Mouse (Mus musculus) MEL (cell line): ENCODE results near the gene Nrg4. TPM values are rescaled to one million over a fixed set of nuclear protein-coding genes. Genes with fewer than 3 reads are reported as not detected.

Source experiments
- DNase-seq: peaks from one replicate; pipeline ENCODE4 v3.0.0; 2011; ENCODE audit warnings: low read depth, low spot score
- H3K27ac ChIP-seq: 2 replicates; pipeline ENCODE4 v1.5.1; 2012; ENCODE audit warnings: low read depth, mild to moderate bottlenecking, control low read depth, low read length, moderate library complexity; ENCODE audit not compliant: control insufficient read depth
- H3K27me3 ChIP-seq, 2 experiments: fragments of 150-350 bp in 1 of 2; sonication (generic) in 1 of 2; 2 replicates each; pipeline ENCODE4 v1.6.1; 2012; ENCODE audit warnings: low read length in 2 of 2, mild to moderate bottlenecking in 2 of 2, improper control_type of control experiment in 1 of 2, moderate library complexity in 1 of 2; ENCODE audit not compliant: insufficient read depth in 2 of 2, control insufficient read depth in 1 of 2
- H3K36me3 ChIP-seq, 2 experiments: 2 replicates each; pipeline ENCODE4 v1.6.1; 2012 to 2014; ENCODE audit warnings: low read length in 2 of 2, improper control_type of control experiment in 1 of 2, inconsistent platforms in 1 of 2, mild to moderate bottlenecking in 1 of 2; ENCODE audit not compliant: insufficient read depth in 2 of 2, control insufficient read depth in 1 of 2
- H3K4me1 ChIP-seq, 2 experiments: fragments of 150-350 bp in 1 of 2; sonication (generic) in 1 of 2; 2 replicates each; pipeline ENCODE4 v1.6.1; 2012; ENCODE audit warnings: low read length in 2 of 2, improper control_type of control experiment in 1 of 2, mild to moderate bottlenecking in 1 of 2; ENCODE audit not compliant: insufficient read depth in 2 of 2, control insufficient read depth in 1 of 2
- H3K4me3 ChIP-seq, 2 experiments: fragments of 150-350 bp in 1 of 2; sonication (generic) in 1 of 2; 2 replicates each; pipeline ENCODE4 v1.5.1; 2012; ENCODE audit warnings: low read depth in 2 of 2, low read length in 2 of 2, mild to moderate bottlenecking in 2 of 2, moderate library complexity in 2 of 2, control low read depth in 1 of 2, improper control_type of control experiment in 1 of 2; ENCODE audit not compliant: control insufficient read depth in 1 of 2, insufficient read depth in 1 of 2
- H3K79me2 ChIP-seq: 2 replicates; pipeline ENCODE4 v1.6.1; 2012; ENCODE audit warnings: mild to moderate bottlenecking, low read length, moderate library complexity; ENCODE audit not compliant: control insufficient read depth, poor library complexity, insufficient read depth
- H3K9ac ChIP-seq: 2 replicates; pipeline ENCODE4 v1.6.1; 2012; ENCODE audit warnings: low read depth, mild to moderate bottlenecking, control low read depth, low read length, moderate library complexity; ENCODE audit not compliant: control insufficient read depth, poor library complexity, severe bottlenecking
- H3K9me3 ChIP-seq: fragments of 150-350 bp; sonication (generic); replicated peaks from 2 replicates; pipeline ENCODE4 v1.6.1; 2012; ENCODE audit warnings: mild to moderate bottlenecking, low read length, improper control_type of control experiment, moderate library complexity; ENCODE audit not compliant: insufficient read depth
- CTCF ChIP-seq, 3 experiments: IDR thresholded peaks in 2 of 3; conservative IDR thresholded peaks in 1 of 3; 2 replicates each; pipeline ENCODE4 v1.5.1; 2011 to 2012; ENCODE audit warnings: low read length in 3 of 3, low read depth in 2 of 3, mild to moderate bottlenecking in 2 of 3, improper control_type of control experiment in 1 of 3, inconsistent platforms in 1 of 3, mixed read lengths in 1 of 3, moderate library complexity in 1 of 3; ENCODE audit not compliant: control insufficient read depth in 1 of 3, insufficient read depth in 1 of 3, poor library complexity in 1 of 3, severe bottlenecking in 1 of 3
- ETS1 ChIP-seq: IDR thresholded peaks from 2 replicates; pipeline ENCODE4 v1.6.1; 2012; ENCODE audit warnings: low read depth, mild to moderate bottlenecking, inconsistent platforms, low read length, improper control_type of control experiment, moderate library complexity
- HCFC1 ChIP-seq: IDR thresholded peaks from 2 replicates; pipeline ENCODE4 v1.6.1; 2012; ENCODE audit warnings: low read depth, mild to moderate bottlenecking, inconsistent platforms, low read length, improper control_type of control experiment, moderate library complexity
- JUND ChIP-seq: IDR thresholded peaks from 2 replicates; pipeline ENCODE4 v1.6.1; 2011; ENCODE audit warnings: low read depth, mild to moderate bottlenecking, improper control_type of control experiment, low read length
- KAT2A ChIP-seq: conservative IDR thresholded peaks from 2 replicates; pipeline ENCODE4 v1.6.1; 2012; ENCODE audit warnings: low read depth, low read length, improper control_type of control experiment, inconsistent platforms
- MAZ ChIP-seq: IDR thresholded peaks from 2 replicates; pipeline ENCODE4 v1.6.1; 2012; ENCODE audit warnings: low read depth, mild to moderate bottlenecking, inconsistent platforms, low read length, improper control_type of control experiment
- MEF2A ChIP-seq: IDR thresholded peaks from 2 replicates; pipeline ENCODE4 v1.6.1; 2014; ENCODE audit warnings: low read depth, mild to moderate bottlenecking, inconsistent platforms, low read length, improper control_type of control experiment; ENCODE audit not compliant: poor library complexity, insufficient replicate concordance, severe bottlenecking; ENCODE audit errors: extremely low read depth
- MYB ChIP-seq: IDR thresholded peaks from 2 replicates; pipeline ENCODE4 v1.6.1; 2011; ENCODE audit warnings: mild to moderate bottlenecking, low read depth, low read length, improper control_type of control experiment
- NELFE ChIP-seq: IDR thresholded peaks from 2 replicates; pipeline ENCODE4 v1.6.1; 2011; ENCODE audit warnings: low read depth, low read length, improper control_type of control experiment
- NRF1 ChIP-seq: IDR thresholded peaks from 2 replicates; pipeline ENCODE4 v1.6.1; 2014; ENCODE audit warnings: low read depth, mild to moderate bottlenecking, inconsistent platforms, low read length, improper control_type of control experiment, moderate library complexity; ENCODE audit not compliant: poor library complexity, insufficient read depth, severe bottlenecking
- POLR2A ChIP-seq, 2 experiments: IDR thresholded peaks; 2 replicates each; pipeline ENCODE4 v1.6.1; 2011 to 2012; ENCODE audit warnings: low read length in 2 of 2, mild to moderate bottlenecking in 2 of 2, control low read depth in 1 of 2, improper control_type of control experiment in 1 of 2, low read depth in 1 of 2, moderate library complexity in 1 of 2; ENCODE audit not compliant: control insufficient read depth in 1 of 2, insufficient read depth in 1 of 2, poor library complexity in 1 of 2
- POLR2AphosphoS2 ChIP-seq: IDR thresholded peaks from 2 replicates; pipeline ENCODE4 v1.6.1; 2011; ENCODE audit warnings: low read length, improper control_type of control experiment
- RAD21 ChIP-seq: IDR thresholded peaks from 2 replicates; pipeline ENCODE4 v1.6.1; 2011; ENCODE audit warnings: mild to moderate bottlenecking, low read depth, low read length, improper control_type of control experiment
- SMC3 ChIP-seq: IDR thresholded peaks from 2 replicates; pipeline ENCODE4 v1.6.1; 2011; ENCODE audit warnings: low read depth, low read length, improper control_type of control experiment
- TAL1 ChIP-seq: IDR thresholded peaks from 2 replicates; pipeline ENCODE4 v1.6.1; 2012; ENCODE audit warnings: mild to moderate bottlenecking, inconsistent platforms, low read length, moderate library complexity, mixed read lengths
- TBP ChIP-seq: IDR thresholded peaks from 2 replicates; pipeline ENCODE4 v1.8.0; 2011; ENCODE audit warnings: low read depth, low read length, improper control_type of control experiment
- USF1 ChIP-seq: IDR thresholded peaks from 2 replicates; pipeline ENCODE4 v1.6.1; 2014; ENCODE audit warnings: low read depth, mild to moderate bottlenecking, inconsistent platforms, low read length, improper control_type of control experiment, moderate library complexity
- polyA plus RNA-seq, 2 experiments: library from polyadenylated mRNA; stranded (reverse) in 1 of 2; unstranded in 1 of 2; fragments of >175 nt in 1 of 2; fragments of >200 nt in 1 of 2; gene quantifications; 2 replicates each; pipeline versions ENCODE4 v1.2.1 to v1.2.4; 2012; ENCODE audit warnings: low replicate concordance in 2 of 2, low read depth in 1 of 2; ENCODE audit not compliant: insufficient read length in 2 of 2, insufficient read depth in 1 of 2, missing spikeins in 1 of 2
- total RNA-seq: library from RNA; depleted of rRNA; stranded (reverse); fragments of 300-350 nt; gene quantifications from 2 replicates; pipeline ENCODE4 v1.2.3, GENCODE M21; 2012

The Nrg4 gene
- total and polyA plus RNA-seq, 3 experiments, result 0.08 to 0.67 TPM; not detected in 1

- Histone ChIP-seq H3K79me2 (no peaks in the 10 kb centered on the region), H3K9ac (no peak overlapping the region), H3K9me3 (no peaks in the 10 kb centered on the region), H3K4me1 (peaks cover 0 to 7% of the 10 kb centered on the region in 2 experiments; a peak in 2 of 4 replicates), H3K27me3 (peaks cover 0 to 2% of the 10 kb centered on the region in 2 experiments; a peak in 1 of 4 replicates), H3K36me3 (no peaks in the 10 kb centered on the region), H3K27ac (no peak overlapping the region), H3K4me3 (no peak overlapping the region)
- DNase-seq, result no peak
- TF ChIP-seq MEF2A, result no peak
- TF ChIP-seq CTCF (IDR thresholded peaks at IDR 0.05 in 2 of 3, conservative IDR thresholded peaks at IDR 0.05 in 1 of 3; ENCODE audit: control insufficient read depth in 1 of 3, insufficient read depth in 1 of 3, low read depth in 2 of 3, low read length in 3 of 3, poor library complexity in 1 of 3, severe bottlenecking in 1 of 3), result peak in 1 of 3 experiments; percentile 9; a peak in 1 of 6 replicates
Observed at GRCm38 (mm10) chr9:55231544-55231943, 95.1 kb downstream of the Nrg4 start.

- DNase-seq, result no peak
- H3K9me3 ChIP-seq, result no peaks in the 10 kb centered on the region
- TF ChIP-seq NRF1, result no peak
- peak; percentile 18; the same call in 1 of the 2 replicates for TF ChIP-seq SMC3
- H3K27ac ChIP-seq, result no peak overlapping the region
- H3K4me3 ChIP-seq, result no peak overlapping the region
- H3K79me2 ChIP-seq, result no peaks in the 10 kb centered on the region
- peaks cover 0 to 6% of the 10 kb centered on the region in 2 experiments; a peak in 2 of 4 replicates for H3K36me3 ChIP-seq
- no peaks in the 10 kb centered on the region for H3K27me3 ChIP-seq
- peaks cover 0 to 10% of the 10 kb centered on the region in 2 experiments; a peak in 2 of 4 replicates for H3K4me1 ChIP-seq
- no peak overlapping the region for H3K9ac ChIP-seq
Observed at GRCm38 (mm10) chr9:55229010-55229409, 97.6 kb downstream of the Nrg4 start.

DNA sequence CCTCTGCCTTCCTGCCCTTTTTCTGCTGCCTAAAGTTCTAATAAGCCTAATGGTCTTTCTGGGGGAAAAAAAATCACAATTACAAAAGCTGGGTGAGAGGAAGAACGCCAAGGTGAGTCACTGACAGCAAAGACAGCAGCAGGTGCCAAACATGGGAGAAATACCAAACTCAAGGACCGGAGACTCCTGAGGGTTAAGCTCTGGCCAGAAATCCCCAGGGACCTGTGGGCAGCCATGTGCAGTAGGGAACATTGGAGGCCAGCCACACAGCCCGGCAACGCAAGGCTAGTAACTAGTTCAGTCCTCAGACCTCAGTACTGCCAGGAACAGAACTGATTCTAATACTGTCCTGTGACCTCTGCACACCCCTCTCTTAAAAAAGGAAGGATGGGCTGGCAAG, 98.5 kb downstream of the Nrg4 start:
- DNase-seq, result no peak
- Histone ChIP-seq H3K36me3 (peaks cover 0 to 6% of the 10 kb centered on the region in 2 experiments; a peak in 2 of 4 replicates), H3K27me3 (no peaks in the 10 kb centered on the region), H3K9ac (no peak overlapping the region), H3K9me3 (no peaks in the 10 kb centered on the region), H3K27ac (no peak overlapping the region)
- TF ChIP-seq NRF1 (no peak), TBP (peak; percentile 78)
- TF ChIP-seq, all 39 proteins: peak for 1
- no peak overlapping the region for H3K4me3 ChIP-seq
- peaks cover 0 to 10% of the 10 kb centered on the region in 2 experiments; a peak in 2 of 4 replicates for H3K4me1 ChIP-seq
- H3K79me2 ChIP-seq, result no peaks in the 10 kb centered on the region

DNA sequence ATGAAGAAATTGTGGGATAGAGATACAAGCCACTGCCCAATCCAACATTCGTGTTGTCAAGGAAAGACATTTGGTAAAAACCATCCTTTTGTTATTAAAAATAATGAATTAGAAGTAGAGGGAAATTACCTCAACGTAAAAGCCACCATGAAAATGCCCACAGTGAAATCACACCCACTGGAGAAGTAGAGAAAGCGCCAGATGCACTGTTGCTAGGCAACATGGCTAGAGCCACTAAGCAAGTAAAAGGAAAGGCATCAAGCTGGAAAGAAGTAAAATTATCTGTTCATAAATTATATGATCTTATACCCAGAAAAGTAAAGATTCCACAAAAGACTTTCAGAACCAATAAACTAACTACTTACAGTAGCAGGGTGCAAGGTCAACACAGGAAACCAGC, 100.4 kb downstream of the Nrg4 start:
- Histone ChIP-seq H3K79me2 (no peaks in the 10 kb centered on the region), H3K27me3 (no peaks in the 10 kb centered on the region), H3K27ac (no peak overlapping the region), H3K4me1 (peaks cover 0 to 10% of the 10 kb centered on the region in 2 experiments; a peak in 2 of 4 replicates), H3K36me3 (peaks cover 0 to 6% of the 10 kb centered on the region in 2 experiments; a peak in 3 of 4 replicates), H3K9me3 (no peaks in the 10 kb centered on the region), H3K9ac (no peak overlapping the region), H3K4me3 (no peak overlapping the region)
- no peak for DNase-seq
- TF ChIP-seq KAT2A (no peak), USF1 (no peak), RAD21 (no peak), POLR2AphosphoS2 (no peak), MYB (no peak), NELFE (no peak), ETS1 (no peak), MAZ (no peak), TAL1 (no peak), POLR2A (IDR thresholded peaks at IDR 0.05; ENCODE audit: control insufficient read depth in 1 of 2, insufficient read depth in 1 of 2, low read depth in 1 of 2, low read length in 2 of 2, poor library complexity in 1 of 2) (no peak), JUND (no peak), SMC3 (no peak), HCFC1 (no peak)
